In genomic region chr7:99708301-99708721, GRCm38 (mm10) we compare ENCODE assay signal across 11 mouse cellular contexts. TPM values are rescaled to one million over a fixed set of nuclear protein-coding genes. Genes with fewer than 3 reads are reported as not detected.
DNase-seq lines count a peak whose midpoint lies in the region; ATAC-seq lines count a peak whose summit lies in the region.
"Had no signal": no experiment of that assay in that cellular context is flagged by ENCODE, and none has a peak within 500 bp of the region (broad histone marks: within the 10 kb centered on the region; RNA-seq: fewer than 3 reads in every experiment).

No protein-coding gene starts in this region.

- intact Hi-C loops in gastrocnemius, postnatal 14 days (cut with DNase I; ENCODE audit: low total_unique reads) = loop anchor here (5.0 kb wide), 1 partner anchor 36 kb away; no protein-coding TSS in a partner anchor

- 69% methylated on average over 8 of the region's 8 CpGs for WGBS in kidney, embryonic 15.5 days

- H3K9me3 ChIP-seq in kidney, embryonic 15.5 days (replicated peaks) = no peaks in the 10 kb centered on the region
- H3K9me3 ChIP-seq: embryonic facial prominence, embryonic 12.5 days; hindbrain, embryonic 15.5 days had no signal

- DNase-seq in ovary, postnatal 36 days (ENCODE audit: low spot score) = peak; percentile 31
- DNase-seq in ovary, postnatal 10 days (ENCODE audit: low spot score) = no peak
- DNase-seq in cerebellum, postnatal 25 days = peak; percentile 54 to 56
- DNase-seq in layer of hippocampus, adult 9-11 months = peak; percentile 94
- peak; percentile 19 for DNase-seq in right cerebral cortex, postnatal 4 days
- DNase-seq in lung, adult 18-20 months = no peak
- DNase-seq in gastrocnemius, postnatal 14 days = no peak

- H3K36me3 ChIP-seq in kidney, embryonic 15.5 days = no peaks in the 10 kb centered on the region
- H3K36me3 ChIP-seq: embryonic facial prominence, embryonic 12.5 days; hindbrain, embryonic 15.5 days had no signal

- H3K27me3 ChIP-seq in kidney, embryonic 15.5 days = no peaks in the 10 kb centered on the region
- H3K27me3 ChIP-seq: embryonic facial prominence, embryonic 12.5 days; hindbrain, embryonic 15.5 days had no signal

- no peak for ATAC-seq in kidney, embryonic 15.5 days (replicated peaks; ENCODE audit: low FRiP score)

- H3K27ac ChIP-seq in kidney, embryonic 15.5 days = no peak overlapping the region
- H3K27ac ChIP-seq: embryonic facial prominence, embryonic 12.5 days; hindbrain, embryonic 15.5 days had no signal

- no peak overlapping the region for H3K9ac ChIP-seq in kidney, embryonic 15.5 days
- H3K9ac ChIP-seq: embryonic facial prominence, embryonic 12.5 days; hindbrain, embryonic 15.5 days had no signal

- no peak overlapping the region for H3K4me3 ChIP-seq in kidney, embryonic 15.5 days (replicated peaks)
- H3K4me3 ChIP-seq: embryonic facial prominence, embryonic 12.5 days; hindbrain, embryonic 15.5 days had no signal

- H3K4me2 ChIP-seq in kidney, embryonic 15.5 days = no peak overlapping the region
- H3K4me2 ChIP-seq: embryonic facial prominence, embryonic 12.5 days; hindbrain, embryonic 15.5 days had no signal

- H3K4me1 ChIP-seq in kidney, embryonic 15.5 days = peaks cover 17% of the 10 kb centered on the region

RNA-seq across cellular contexts. Expression of gene Slco2b1, which starts 2.8 kb away (rescaled TPM):
- total RNA-seq in gastrocnemius, postnatal 14 days (2021) = 1 to 10 TPM; 6.4 to 7.5 TPM
- polyA plus RNA-seq in kidney, embryonic 15.5 days (2015; fragmentation: Nextera tagmentation; extraction: Ambion mirVana) = 2.4 and 2.8 TPM in 2 replicates

RNA-seq across cellular contexts. Expression of gene Olfr520, which starts 21.8 kb away (rescaled TPM):
- total RNA-seq in gastrocnemius, postnatal 14 days (2021) = under 1 TPM in 1 of 2 experiments, not detected in 1; 0.31 TPM
- not detected in 2 replicates for polyA plus RNA-seq in kidney, embryonic 15.5 days (2015; fragmentation: Nextera tagmentation; extraction: Ambion mirVana)
- polyA plus RNA-seq: embryonic facial prominence, embryonic 12.5 days; hindbrain, embryonic 15.5 days; lung, embryonic 16.5 days had no signal

RNA-seq across cellular contexts. Expression of gene Olfr521, which starts 55.0 kb away (rescaled TPM):
- total RNA-seq in gastrocnemius, postnatal 14 days (2021) = not detected
- not detected in 2 replicates for polyA plus RNA-seq in kidney, embryonic 15.5 days (2015; fragmentation: Nextera tagmentation; extraction: Ambion mirVana)
- polyA plus RNA-seq: embryonic facial prominence, embryonic 12.5 days; hindbrain, embryonic 15.5 days; lung, embryonic 16.5 days had no signal

Comparison
In these comparisons a context has a peak if more than half of its experiments do, and no peak if none do; other contexts are left out.
1. DNase-seq: peak in ovary, postnatal 36 days (single experiment), cerebellum, postnatal 25 days (2 of 2), layer of hippocampus, adult 9-11 months (single experiment) and right cerebral cortex, postnatal 4 days (single experiment); none in ovary, postnatal 10 days (single experiment), lung, adult 18-20 months (0 of 2) and gastrocnemius, postnatal 14 days (single experiment).